Mouse (Mus musculus) neural tube, embryonic 15.5 days (tissue): Measurements from ENCODE around the gene Ttc29. TPM values are rescaled to one million over a fixed set of nuclear protein-coding genes. Genes with fewer than 3 reads are reported as not detected.

Source experiments
- ATAC-seq: fragments of 200-750 bp; cut with Nextera tagmentation; 2 replicates; pipeline ENCODE4 v1.8.0; 2017; ENCODE audit warnings: mild to moderate bottlenecking, moderate TSS enrichment, moderate library complexity; ENCODE audit not compliant: low FRiP score
- H3K27ac ChIP-seq: fragments of 300-500 bp; sonication (generic); replicated peaks from 2 replicates; pipeline ENCODE4 v1.5.1; 2015; ENCODE audit warnings: mild to moderate bottlenecking, inconsistent platforms
- H3K27me3 ChIP-seq: fragments of 300-500 bp; sonication (generic); replicated peaks from 2 replicates; pipeline ENCODE4 v1.6.1; 2015; ENCODE audit warnings: inconsistent platforms
- H3K36me3 ChIP-seq: fragments of 300-500 bp; sonication (generic); 2 replicates; pipeline ENCODE4 v1.6.1; 2015; ENCODE audit warnings: inconsistent platforms
- H3K4me1 ChIP-seq: fragments of 300-500 bp; sonication (generic); 2 replicates; pipeline ENCODE4 v1.6.1; 2015; ENCODE audit warnings: inconsistent platforms
- H3K4me2 ChIP-seq: fragments of 300-500 bp; sonication (generic); 2 replicates; pipeline ENCODE4 v1.6.1; 2015; ENCODE audit warnings: inconsistent platforms, mild to moderate bottlenecking, moderate library complexity
- H3K4me3 ChIP-seq: fragments of 300-500 bp; sonication (generic); replicated peaks from 2 replicates; pipeline ENCODE4 v1.5.1; 2015; ENCODE audit warnings: mild to moderate bottlenecking, inconsistent platforms
- H3K9ac ChIP-seq: fragments of 300-500 bp; sonication (generic); replicated peaks from 2 replicates; pipeline ENCODE4 v1.6.1; 2015; ENCODE audit warnings: mild to moderate bottlenecking, inconsistent platforms
- H3K9me3 ChIP-seq: fragments of 300-500 bp; sonication (generic); replicated peaks from 2 replicates; pipeline ENCODE4 v1.6.1; 2016; ENCODE audit warnings: inconsistent platforms
- whole genome bisulfite sequencing: fragments of 180-500 bp; shearing (Covaris S2); methylation state at CpG from one replicate; pipeline ENCODE4 v1.1.7; 2015; ENCODE audit warnings: mixed read lengths; 5-methylcytosine and 5-hydroxymethylcytosine counted together
- polyA plus RNA-seq: library from polyadenylated mRNA; unstranded; fragments of >200 nt; fragmentation: Nextera tagmentation; extraction: Ambion mirVana; gene quantifications from 2 replicates; pipeline ENCODE4 v1.2.1, GENCODE M21; 2015

Ttc29 gene
- polyA plus RNA-seq, 1 experiment from 2014 or later: 0.33 TPM

GRCm38 (mm10) chr8:78237972-78238675 is 25.0 kb downstream of the Ttc29 start:
- Histone ChIP-seq H3K27me3 (no peaks in the 10 kb centered on the region), H3K4me3 (no peak overlapping the region), H3K27ac (no peak overlapping the region), H3K4me1 (peaks cover 7% of the 10 kb centered on the region; the same call in 1 of the 2 replicates), H3K9me3 (no peaks in the 10 kb centered on the region), H3K9ac (no peak overlapping the region), H3K4me2 (no peak overlapping the region), H3K36me3 (no peaks in the 10 kb centered on the region)
- ATAC-seq: no peak
- WGBS: 65% methylated on average over 6 of the region's 6 CpGs

- no peak overlapping the region for H3K9ac ChIP-seq
- H3K27ac ChIP-seq: no peak overlapping the region
- no peaks in the 10 kb centered on the region for H3K36me3 ChIP-seq
- H3K27me3 ChIP-seq: no peaks in the 10 kb centered on the region
- no peaks in the 10 kb centered on the region for H3K9me3 ChIP-seq
- no peak for ATAC-seq
- no peak overlapping the region for H3K4me3 ChIP-seq
- no peaks in the 10 kb centered on the region for H3K4me1 ChIP-seq
- no peak overlapping the region for H3K4me2 ChIP-seq
- WGBS: 29% methylated on average over 2 of the region's 3 CpGs
Observed at GRCm38 (mm10) chr8:78251115-78251514, 38.0 kb downstream of the Ttc29 start.

- H3K27ac ChIP-seq: no peak overlapping the region
- no peak for ATAC-seq
- no peaks in the 10 kb centered on the region for H3K9me3 ChIP-seq
- H3K36me3 ChIP-seq: no peaks in the 10 kb centered on the region
- H3K4me2 ChIP-seq: no peak overlapping the region
- 65% methylated on average over 4 of the region's 4 CpGs for WGBS
- H3K9ac ChIP-seq: no peak overlapping the region
- no peak overlapping the region for H3K4me3 ChIP-seq
- no peaks in the 10 kb centered on the region for H3K27me3 ChIP-seq
- no peaks in the 10 kb centered on the region for H3K4me1 ChIP-seq
Observed at GRCm38 (mm10) chr8:78254374-78254773, 41.3 kb downstream of the Ttc29 start.

- H3K4me1 ChIP-seq: no peaks in the 10 kb centered on the region
- ATAC-seq: no peak
- H3K36me3 ChIP-seq: no peaks in the 10 kb centered on the region
- no peaks in the 10 kb centered on the region for H3K9me3 ChIP-seq
- 90% methylated on average over 3 of the region's 3 CpGs for WGBS
- H3K4me3 ChIP-seq: no peak overlapping the region
- no peak overlapping the region for H3K4me2 ChIP-seq
- no peaks in the 10 kb centered on the region for H3K27me3 ChIP-seq
- no peak overlapping the region for H3K9ac ChIP-seq
- H3K27ac ChIP-seq: no peak overlapping the region
Observed at GRCm38 (mm10) chr8:78255011-78255410, 41.9 kb downstream of the Ttc29 start.

- Histone ChIP-seq H3K27ac (no peak overlapping the region), H3K9ac (no peak overlapping the region), H3K36me3 (no peaks in the 10 kb centered on the region), H3K4me2 (no peak overlapping the region), H3K4me1 (peaks cover 5% of the 10 kb centered on the region; the same call in 1 of the 2 replicates), H3K27me3 (0 out of 2 replicates have a peak, but pooled peaks cover 3% of the 10 kb centered on the region), H3K9me3 (no peaks in the 10 kb centered on the region), H3K4me3 (no peak overlapping the region)
- WGBS: 82% methylated on average over 5 of the region's 5 CpGs
- no peak for ATAC-seq
Observed at GRCm38 (mm10) chr8:78265506-78265905, 52.4 kb downstream of the Ttc29 start.

- no peak for ATAC-seq
- Histone ChIP-seq H3K27me3 (0 out of 2 replicates have a peak, but pooled peaks cover 3% of the 10 kb centered on the region), H3K4me1 (peaks cover 5% of the 10 kb centered on the region), H3K27ac (no peak overlapping the region), H3K9me3 (no peaks in the 10 kb centered on the region), H3K4me3 (no peak overlapping the region), H3K4me2 (no peak overlapping the region), H3K9ac (no peak overlapping the region), H3K36me3 (no peaks in the 10 kb centered on the region)
- 34% methylated on average over 3 of the region's 3 CpGs for WGBS
Observed at GRCm38 (mm10) chr8:78266231-78266630, 53.1 kb downstream of the Ttc29 start.

- no peak overlapping the region for H3K27ac ChIP-seq
- H3K27me3 ChIP-seq: 0 out of 2 replicates have a peak, but pooled peaks cover 3% of the 10 kb centered on the region
- no peaks in the 10 kb centered on the region for H3K36me3 ChIP-seq
- H3K4me2 ChIP-seq: no peak overlapping the region
- H3K4me1 ChIP-seq: peaks cover 12% of the 10 kb centered on the region
- H3K4me3 ChIP-seq: no peak overlapping the region
- WGBS: 7% methylated on average over 7 of the region's 7 CpGs
- no peak overlapping the region for H3K9ac ChIP-seq
- ATAC-seq: no peak
- H3K9me3 ChIP-seq: no peaks in the 10 kb centered on the region
Observed at GRCm38 (mm10) chr8:78267894-78268411, 54.9 kb downstream of the Ttc29 start.

- WGBS: 84% methylated on average over 10 of the region's 10 CpGs
- Histone ChIP-seq H3K9ac (no peak overlapping the region), H3K27ac (no peak overlapping the region), H3K4me3 (no peak overlapping the region), H3K36me3 (no peaks in the 10 kb centered on the region), H3K9me3 (no peaks in the 10 kb centered on the region), H3K4me1 (peaks cover 12% of the 10 kb centered on the region), H3K4me2 (no peak overlapping the region), H3K27me3 (0 out of 2 replicates have a peak, but pooled peaks cover 3% of the 10 kb centered on the region)
- ATAC-seq: no peak
Observed at GRCm38 (mm10) chr8:78269281-78269680, 56.2 kb downstream of the Ttc29 start.

- Histone ChIP-seq H3K4me1 (peaks cover 12% of the 10 kb centered on the region), H3K9ac (no peak overlapping the region), H3K4me2 (no peak overlapping the region), H3K36me3 (no peaks in the 10 kb centered on the region), H3K27ac (no peak overlapping the region), H3K27me3 (0 out of 2 replicates have a peak, but pooled peaks cover 3% of the 10 kb centered on the region), H3K9me3 (no peaks in the 10 kb centered on the region), H3K4me3 (no peak overlapping the region)
- WGBS: 22% methylated on average over 5 of the region's 5 CpGs
- ATAC-seq: 0 out of 2 replicates have a peak, but pooled peaks have one; percentile 11
Observed at GRCm38 (mm10) chr8:78271391-78271790, 58.3 kb downstream of the Ttc29 start.

- Histone ChIP-seq H3K27me3 (no peaks in the 10 kb centered on the region), H3K4me1 (peaks cover 11% of the 10 kb centered on the region), H3K4me2 (no peak overlapping the region), H3K36me3 (no peaks in the 10 kb centered on the region), H3K4me3 (no peak overlapping the region), H3K9ac (no peak overlapping the region), H3K9me3 (no peaks in the 10 kb centered on the region), H3K27ac (no peak overlapping the region)
- no peak for ATAC-seq
- 86% methylated on average over 8 of the region's 8 CpGs for WGBS
Observed at GRCm38 (mm10) chr8:78276120-78276519, 63.0 kb downstream of the Ttc29 start.

- H3K27ac ChIP-seq: no peak overlapping the region
- no peak overlapping the region for H3K4me3 ChIP-seq
- ATAC-seq: no peak
- no peak overlapping the region for H3K4me2 ChIP-seq
- no peak overlapping the region for H3K9ac ChIP-seq
- no peaks in the 10 kb centered on the region for H3K36me3 ChIP-seq
- H3K9me3 ChIP-seq: no peaks in the 10 kb centered on the region
- no peaks in the 10 kb centered on the region for H3K27me3 ChIP-seq
- peaks cover 4% of the 10 kb centered on the region; the same call in 1 of the 2 replicates for H3K4me1 ChIP-seq
- 51% methylated on average over 2 of the region's 2 CpGs for WGBS
Observed at GRCm38 (mm10) chr8:78277411-78277810, 64.3 kb downstream of the Ttc29 start.

GRCm38 (mm10) chr8:78278598-78278997 is 65.5 kb downstream of the Ttc29 start:
- H3K27ac ChIP-seq: no peak overlapping the region
- H3K4me3 ChIP-seq: no peak overlapping the region
- no peaks in the 10 kb centered on the region for H3K36me3 ChIP-seq
- H3K27me3 ChIP-seq: no peaks in the 10 kb centered on the region
- no peak overlapping the region for H3K4me2 ChIP-seq
- 92% methylated on average over 5 of the region's 5 CpGs for WGBS
- no peaks in the 10 kb centered on the region for H3K9me3 ChIP-seq
- ATAC-seq: no peak
- H3K9ac ChIP-seq: no peak overlapping the region
- peaks cover 4% of the 10 kb centered on the region; the same call in 1 of the 2 replicates for H3K4me1 ChIP-seq
